Mouse (Mus musculus): Measurements from ENCODE around the gene Cpa2. TPM values are rescaled to one million over a fixed set of nuclear protein-coding genes. Genes with fewer than 3 reads are reported as not detected.

Gene Cpa2
- polyA plus RNA-seq, 1 experiment from 2014 or later, result 5.1 TPM

GRCm38 (mm10) chr6:30526586-30527515 lies 14.5 kb upstream of the Cpa2 start:
- 4% methylated on average over 19 of the region's 19 CpGs for WGBS

DNA sequence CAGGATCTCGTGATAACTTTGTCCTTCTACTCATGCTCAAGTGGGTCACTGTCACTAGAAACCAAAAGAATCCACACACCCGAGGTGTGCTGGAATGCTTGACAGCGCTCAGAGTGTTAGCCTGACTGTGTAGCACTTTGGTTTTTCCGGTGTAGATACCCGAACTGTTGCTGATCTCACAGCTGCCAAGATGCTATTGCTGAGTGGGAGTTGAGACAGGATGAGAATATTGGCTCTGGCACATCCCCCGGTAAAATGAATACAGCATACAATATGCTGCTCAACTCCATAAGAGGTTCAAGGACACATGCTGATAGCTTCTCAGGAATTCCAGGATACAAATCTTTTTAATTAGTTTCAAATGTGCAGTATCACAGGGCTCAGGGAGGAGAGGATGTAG lies 12.6 kb upstream of the Cpa2 start:
- H3K9ac ChIP-seq (replicated peaks; ENCODE audit: low read depth, low read length), result no peak overlapping the region
- H3K4me2 ChIP-seq (ENCODE audit: low read length), result no peak overlapping the region
- no peaks in the 10 kb centered on the region for H3K27me3 ChIP-seq (replicated peaks; ENCODE audit: control insufficient read depth, insufficient read depth, low read length)
- no peak overlapping the region for H3K27ac ChIP-seq (ENCODE audit: low read length)
- H3K9me3 ChIP-seq (ENCODE audit: control insufficient read depth, low read length), result no peaks in the 10 kb centered on the region
- no peak for ATAC-seq
- H3K4me3 ChIP-seq (replicated peaks; ENCODE audit: low read length), result no peak overlapping the region
- 57% methylated on average over 6 of the region's 6 CpGs for WGBS
- H3K4me1 ChIP-seq (replicated peaks; ENCODE audit: control insufficient read depth, insufficient read depth, low read length), result peaks cover 23% of the 10 kb centered on the region
- no peaks in the 10 kb centered on the region for H3K36me3 ChIP-seq (ENCODE audit: control insufficient read depth, insufficient read depth)

More at GRCm38 (mm10) chr6:30526586-30527515, 14.5 kb upstream of the Cpa2 start:
- Histone ChIP-seq H3K9ac (replicated peaks; ENCODE audit: low read depth, low read length) (peak overlapping the region; percentile 7; the same call in 1 of the 2 replicates), H3K27me3 (replicated peaks; ENCODE audit: control insufficient read depth, insufficient read depth, low read length) (no peaks in the 10 kb centered on the region), H3K4me3 (replicated peaks; ENCODE audit: low read length) (peak overlapping the region; percentile 4; the same call in 1 of the 2 replicates), H3K27ac (ENCODE audit: low read length) (peak overlapping the region; percentile 69), H3K36me3 (ENCODE audit: control insufficient read depth, insufficient read depth) (no peaks in the 10 kb centered on the region), H3K4me2 (ENCODE audit: low read length) (peak overlapping the region; percentile 37), H3K9me3 (ENCODE audit: control insufficient read depth, low read length) (no peaks in the 10 kb centered on the region), H3K4me1 (replicated peaks; ENCODE audit: control insufficient read depth, insufficient read depth, low read length) (peaks cover 23% of the 10 kb centered on the region)
- peak; percentile 81 for ATAC-seq

GRCm38 (mm10) chr6:30535340-30535739 lies 6.0 kb upstream of the Cpa2 start:
- H3K9ac ChIP-seq (replicated peaks; ENCODE audit: low read depth, low read length), result no peak overlapping the region
- H3K9me3 ChIP-seq (ENCODE audit: control insufficient read depth, low read length), result no peaks in the 10 kb centered on the region
- H3K36me3 ChIP-seq (ENCODE audit: control insufficient read depth, insufficient read depth), result no peaks in the 10 kb centered on the region
- no peaks in the 10 kb centered on the region for H3K27me3 ChIP-seq (replicated peaks; ENCODE audit: control insufficient read depth, insufficient read depth, low read length)
- H3K4me3 ChIP-seq (replicated peaks; ENCODE audit: low read length), result no peak overlapping the region
- H3K4me1 ChIP-seq (replicated peaks; ENCODE audit: control insufficient read depth, insufficient read depth, low read length), result no peaks in the 10 kb centered on the region
- no peak for ATAC-seq
- WGBS, result 51% methylated on average over 3 of the region's 3 CpGs
- no peak overlapping the region for H3K4me2 ChIP-seq (ENCODE audit: low read length)
- no peak overlapping the region for H3K27ac ChIP-seq (ENCODE audit: low read length)

- H3K4me2 ChIP-seq (ENCODE audit: low read length), result no peak overlapping the region
- no peak for ATAC-seq
- WGBS, result 63% methylated on average over 10 of the region's 10 CpGs
- H3K9me3 ChIP-seq (ENCODE audit: control insufficient read depth, low read length), result no peaks in the 10 kb centered on the region
- no peak overlapping the region for H3K9ac ChIP-seq (replicated peaks; ENCODE audit: low read depth, low read length)
- H3K36me3 ChIP-seq (ENCODE audit: control insufficient read depth, insufficient read depth), result no peaks in the 10 kb centered on the region
- H3K4me1 ChIP-seq (replicated peaks; ENCODE audit: control insufficient read depth, insufficient read depth, low read length), result no peaks in the 10 kb centered on the region
- H3K27ac ChIP-seq (ENCODE audit: low read length), result no peak overlapping the region
- H3K27me3 ChIP-seq (replicated peaks; ENCODE audit: control insufficient read depth, insufficient read depth, low read length), result no peaks in the 10 kb centered on the region
- no peak overlapping the region for H3K4me3 ChIP-seq (replicated peaks; ENCODE audit: low read length)
Measured at GRCm38 (mm10) chr6:30538240-30538639, 3.1 kb upstream of the Cpa2 start.

- ATAC-seq, result no peak
- Histone ChIP-seq H3K27ac (ENCODE audit: low read length) (no peak overlapping the region), H3K4me2 (ENCODE audit: low read length) (no peak overlapping the region), H3K36me3 (ENCODE audit: control insufficient read depth, insufficient read depth) (no peaks in the 10 kb centered on the region), H3K4me1 (replicated peaks; ENCODE audit: control insufficient read depth, insufficient read depth, low read length) (no peaks in the 10 kb centered on the region), H3K9me3 (ENCODE audit: control insufficient read depth, low read length) (no peaks in the 10 kb centered on the region), H3K27me3 (replicated peaks; ENCODE audit: control insufficient read depth, insufficient read depth, low read length) (no peaks in the 10 kb centered on the region), H3K4me3 (replicated peaks; ENCODE audit: low read length) (no peak overlapping the region), H3K9ac (replicated peaks; ENCODE audit: low read depth, low read length) (no peak overlapping the region)
- WGBS, result 77% methylated on average over 5 of the region's 5 CpGs
Measured at GRCm38 (mm10) chr6:30538800-30539199, 2.6 kb upstream of the Cpa2 start.

GRCm38 (mm10) chr6:30542277-30542676 lies 895 bp downstream of the Cpa2 start:
- no peak overlapping the region for H3K9ac ChIP-seq (replicated peaks; ENCODE audit: low read depth, low read length)
- WGBS, result 86% methylated on average over 6 of the region's 6 CpGs
- peaks cover 13% of the 10 kb centered on the region for H3K4me1 ChIP-seq (replicated peaks; ENCODE audit: control insufficient read depth, insufficient read depth, low read length)
- no peak overlapping the region for H3K4me3 ChIP-seq (replicated peaks; ENCODE audit: low read length)
- no peak for ATAC-seq
- H3K27ac ChIP-seq (ENCODE audit: low read length), result no peak overlapping the region
- H3K4me2 ChIP-seq (ENCODE audit: low read length), result no peak overlapping the region
- H3K9me3 ChIP-seq (ENCODE audit: control insufficient read depth, low read length), result no peaks in the 10 kb centered on the region
- H3K36me3 ChIP-seq (ENCODE audit: control insufficient read depth, insufficient read depth), result no peaks in the 10 kb centered on the region
- H3K27me3 ChIP-seq (replicated peaks; ENCODE audit: control insufficient read depth, insufficient read depth, low read length), result no peaks in the 10 kb centered on the region

DNA sequence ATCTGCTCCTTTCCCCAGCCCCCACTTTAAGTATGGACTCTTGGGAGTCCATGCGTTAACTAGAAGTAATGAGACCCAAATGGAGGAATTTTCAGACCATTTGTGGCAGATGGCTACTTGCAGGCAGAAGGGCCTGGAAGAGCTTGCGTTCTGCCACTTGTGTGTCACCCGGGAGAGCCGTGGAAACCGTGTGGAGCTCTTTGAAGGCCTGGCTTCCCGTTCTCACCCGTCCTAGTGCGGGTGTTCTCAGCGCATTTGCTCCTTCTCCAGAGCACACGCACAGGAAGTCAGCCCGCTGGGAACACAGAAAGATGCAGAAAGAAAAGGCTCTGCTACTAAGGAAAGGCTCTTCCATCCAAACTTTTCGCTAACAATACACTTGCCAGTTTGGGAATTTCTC lies 1.7 kb downstream of the Cpa2 start:
- no peaks in the 10 kb centered on the region for H3K27me3 ChIP-seq (replicated peaks; ENCODE audit: control insufficient read depth, insufficient read depth, low read length)
- no peak overlapping the region for H3K27ac ChIP-seq (ENCODE audit: low read length)
- WGBS, result 61% methylated on average over 12 of the region's 12 CpGs
- no peak overlapping the region for H3K9ac ChIP-seq (replicated peaks; ENCODE audit: low read depth, low read length)
- peaks cover 19% of the 10 kb centered on the region for H3K4me1 ChIP-seq (replicated peaks; ENCODE audit: control insufficient read depth, insufficient read depth, low read length)
- no peaks in the 10 kb centered on the region for H3K36me3 ChIP-seq (ENCODE audit: control insufficient read depth, insufficient read depth)
- H3K4me3 ChIP-seq (replicated peaks; ENCODE audit: low read length), result no peak overlapping the region
- ATAC-seq, result no peak
- H3K9me3 ChIP-seq (ENCODE audit: control insufficient read depth, low read length), result no peaks in the 10 kb centered on the region
- no peak overlapping the region for H3K4me2 ChIP-seq (ENCODE audit: low read length)

DNA sequence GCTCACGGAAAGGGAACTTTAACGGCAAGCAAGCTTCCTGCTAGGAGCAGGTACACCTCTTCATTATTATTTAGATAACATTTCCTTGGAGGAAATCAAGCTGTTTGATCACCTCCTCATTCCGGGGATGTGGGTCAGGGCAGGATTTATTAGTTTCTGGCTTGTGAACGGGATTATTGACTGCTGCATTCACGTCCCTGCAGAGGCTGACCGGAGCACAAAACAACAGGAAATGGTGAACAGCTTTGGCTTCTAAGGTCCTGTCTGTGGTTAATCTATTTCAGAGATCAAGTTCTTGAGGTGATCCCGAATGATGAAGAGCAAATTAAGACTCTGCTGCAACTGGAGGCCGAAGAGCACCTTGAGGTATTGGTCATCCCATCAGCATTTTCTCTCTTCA lies 2.5 kb downstream of the Cpa2 start:
- WGBS, result 36% methylated on average over 8 of the region's 8 CpGs
- ATAC-seq, result no peak
- H3K4me2 ChIP-seq (ENCODE audit: low read length), result no peak overlapping the region
- H3K4me1 ChIP-seq (replicated peaks; ENCODE audit: control insufficient read depth, insufficient read depth, low read length), result peaks cover 25% of the 10 kb centered on the region
- no peaks in the 10 kb centered on the region for H3K9me3 ChIP-seq (ENCODE audit: control insufficient read depth, low read length)
- H3K27me3 ChIP-seq (replicated peaks; ENCODE audit: control insufficient read depth, insufficient read depth, low read length), result no peaks in the 10 kb centered on the region
- H3K27ac ChIP-seq (ENCODE audit: low read length), result no peak overlapping the region
- no peak overlapping the region for H3K4me3 ChIP-seq (replicated peaks; ENCODE audit: low read length)
- H3K9ac ChIP-seq (replicated peaks; ENCODE audit: low read depth, low read length), result no peak overlapping the region
- no peaks in the 10 kb centered on the region for H3K36me3 ChIP-seq (ENCODE audit: control insufficient read depth, insufficient read depth)

DNA sequence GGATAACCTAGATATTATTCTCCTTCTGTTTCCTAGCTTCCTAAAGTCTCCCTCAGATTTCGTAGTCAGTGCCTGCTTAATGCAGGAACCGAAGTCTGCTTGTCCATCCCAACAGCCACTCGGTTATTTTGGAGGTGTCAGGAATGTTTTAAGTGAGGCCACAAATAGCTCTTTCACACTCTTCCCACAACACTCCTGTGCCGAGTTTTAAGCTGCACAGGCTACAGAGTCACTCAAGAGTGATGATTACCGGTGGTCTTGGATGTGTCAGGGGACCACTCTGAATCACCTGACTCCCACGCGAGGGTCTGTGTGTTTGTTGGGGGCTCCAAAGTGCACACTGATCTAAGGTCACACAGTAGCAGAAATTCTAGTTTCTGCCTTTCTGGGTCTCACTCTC lies 4.3 kb downstream of the Cpa2 start:
- H3K36me3 ChIP-seq (ENCODE audit: control insufficient read depth, insufficient read depth), result no peaks in the 10 kb centered on the region
- H3K9ac ChIP-seq (replicated peaks; ENCODE audit: low read depth, low read length), result no peak overlapping the region
- H3K27me3 ChIP-seq (replicated peaks; ENCODE audit: control insufficient read depth, insufficient read depth, low read length), result no peaks in the 10 kb centered on the region
- no peaks in the 10 kb centered on the region; the same call in 1 of the 2 replicates for H3K9me3 ChIP-seq (ENCODE audit: control insufficient read depth, low read length)
- H3K4me2 ChIP-seq (ENCODE audit: low read length), result no peak overlapping the region
- H3K27ac ChIP-seq (ENCODE audit: low read length), result no peak overlapping the region
- peaks cover 35% of the 10 kb centered on the region for H3K4me1 ChIP-seq (replicated peaks; ENCODE audit: control insufficient read depth, insufficient read depth, low read length)
- no peak for ATAC-seq
- WGBS, result 86% methylated on average over 7 of the region's 7 CpGs
- no peak overlapping the region for H3K4me3 ChIP-seq (replicated peaks; ENCODE audit: low read length)
